Mouse (Mus musculus) Patski (cell line): ENCODE measurements around the gene Astn1. TPM values are rescaled to one million over a fixed set of nuclear protein-coding genes. Genes with fewer than 3 reads are reported as not detected.

Experiments
- ATAC-seq: fragments of 100-300 bp; one replicate; pipeline ENCODE4 v1.8.0; 2021
- CTCF ChIA-PET: fragments of 350-600 bp; sonication (Branson Sonifier 250); formaldehyde crosslinking; loops from one replicate; lab custom pipeline; 2022; ENCODE audit warnings: inconsistent platforms; lab: Charles Lee
- POLR2A ChIA-PET: fragments of 350-600 bp; sonication (Branson Sonifier 250); formaldehyde crosslinking; loops from one replicate; lab custom pipeline; 2022; ENCODE audit warnings: antibody characterized with exemption, inconsistent platforms; lab: Charles Lee
- DNase-seq: peaks from one replicate; pipeline ENCODE4 v3.0.0-alpha.2; 2011; ENCODE audit warnings: low read depth, low spot score
- H3K27me3 ChIP-seq: fragments of 371-371 bp; one replicate; pipeline ENCODE4 v1.5.1; 2021
- CTCF ChIP-seq: fragments of 100-300 bp; IDR thresholded peaks from one replicate; pipeline ENCODE4 v1.5.1; 2021
- in situ Hi-C: fragments of 300-500 bp; cut with MboI; formaldehyde crosslinking; loops from 3 replicates; pipeline ENCODE4 v1.11.1; 2018; ENCODE audit warnings: low pct_unique_long_range_greater_than_20kb, mixed read lengths
- polyA plus RNA-seq: library from polyadenylated mRNA; unstranded; gene quantifications from one replicate; pipeline ENCODE4 v1.2.3, GENCODE M21; 2021

Astn1 gene
- polyA plus RNA-seq, 1 experiment from 2014 or later, result not detected

- ChIA-PET POLR2A (no interaction called here), CTCF (interaction anchor here (1.0 kb wide), 1 partner anchor 12 kb away, joined by 3 read pairs; no protein-coding TSS in a partner anchor)
- DNase-seq (no peak), ATAC-seq (no peak)
- in situ Hi-C loops, result no loop called here
- no peak for TF ChIP-seq CTCF
- peaks cover 13% of the 10 kb centered on the region for H3K27me3 ChIP-seq
These were observed 151.5 kb downstream of the Astn1 start for GRCm38 (mm10) chr1:158513572-158513971.

DNA sequence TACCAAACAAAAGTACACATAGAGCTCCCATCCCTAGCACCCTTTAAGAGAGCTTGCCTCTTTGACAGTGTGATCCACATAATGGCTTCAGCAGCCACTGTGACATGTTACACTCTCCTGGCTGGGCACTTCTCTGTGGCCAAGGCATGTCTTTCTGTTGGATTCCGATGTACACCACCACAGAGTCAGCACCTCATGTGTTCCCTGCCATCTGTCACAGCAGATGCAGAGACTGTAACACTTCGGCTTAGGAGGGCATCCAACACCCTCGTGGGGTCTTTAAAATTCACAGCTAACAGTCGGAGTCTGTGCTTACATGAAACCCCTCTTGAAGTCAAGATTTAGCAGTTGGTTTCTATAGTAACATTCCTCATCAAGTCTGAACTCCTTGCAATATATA is 154.5 kb downstream of the Astn1 start:
- no peak for TF ChIP-seq CTCF
- ATAC-seq, result no peak
- H3K27me3 ChIP-seq, result peaks cover 16% of the 10 kb centered on the region
- ChIA-PET POLR2A (no interaction called here), CTCF (no interaction called here)
- no peak for DNase-seq
- in situ Hi-C loops, result no loop called here

DNA sequence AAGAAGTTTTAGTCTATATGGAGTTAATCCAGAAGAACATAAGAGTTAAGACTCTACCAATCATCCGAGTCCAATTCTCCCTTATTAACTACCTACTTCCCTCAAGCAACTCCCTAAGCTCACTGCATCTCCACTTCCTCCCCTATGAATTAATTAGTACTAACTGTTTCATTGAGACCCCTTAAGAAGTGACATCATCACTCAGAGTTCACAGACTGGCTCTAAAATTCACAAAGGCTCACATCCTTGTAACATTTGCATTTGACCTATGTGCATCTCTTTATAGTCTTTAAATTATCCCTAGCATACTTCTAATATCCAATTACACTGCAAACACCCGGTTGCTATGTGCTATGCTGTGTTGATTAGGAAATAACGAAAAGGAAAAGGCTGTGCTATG is 174.1 kb downstream of the Astn1 start:
- in situ Hi-C loops, result no loop called here
- ChIA-PET CTCF (no interaction called here), POLR2A (no interaction called here)
- H3K27me3 ChIP-seq, result peaks cover 21% of the 10 kb centered on the region
- DNase-seq (no peak), ATAC-seq (no peak)
- no peak for TF ChIP-seq CTCF

DNA sequence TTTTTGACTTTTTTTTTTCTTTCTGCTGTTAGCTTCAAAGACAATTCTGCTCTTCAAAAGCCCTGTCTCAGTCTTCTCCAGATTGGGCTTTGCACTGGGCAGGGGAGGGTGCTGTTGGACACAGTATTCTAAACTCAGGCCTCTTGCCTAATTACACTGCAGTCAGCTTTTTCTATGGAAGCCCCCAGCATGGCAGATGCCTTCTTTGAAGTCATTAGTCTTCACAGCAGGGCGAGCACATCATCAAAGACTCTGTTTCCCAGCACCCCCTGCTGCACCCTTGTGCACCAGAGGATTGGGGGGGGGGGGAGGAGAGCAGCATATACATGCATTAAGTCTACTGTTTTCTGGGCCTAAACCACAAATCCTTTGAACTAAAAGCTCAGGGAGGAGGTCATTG is 174.8 kb downstream of the Astn1 start:
- in situ Hi-C loops, result no loop called here
- ChIA-PET CTCF (no interaction called here), POLR2A (no interaction called here)
- no peak for TF ChIP-seq CTCF
- ATAC-seq, result no peak
- peaks cover 23% of the 10 kb centered on the region for H3K27me3 ChIP-seq
- no peak for DNase-seq

GRCm38 (mm10) chr1:158545095-158545494 is 183.0 kb downstream of the Astn1 start:
- in situ Hi-C loops, result no loop called here
- peaks cover 31% of the 10 kb centered on the region for H3K27me3 ChIP-seq
- ChIA-PET POLR2A (interaction anchor here (0.6 kb wide), 1 partner anchor 272 kb away, joined by 4 read pairs; no protein-coding TSS in a partner anchor), CTCF (no interaction called here)
- TF ChIP-seq CTCF, result no peak
- no peak for DNase-seq
- no peak for ATAC-seq

DNA sequence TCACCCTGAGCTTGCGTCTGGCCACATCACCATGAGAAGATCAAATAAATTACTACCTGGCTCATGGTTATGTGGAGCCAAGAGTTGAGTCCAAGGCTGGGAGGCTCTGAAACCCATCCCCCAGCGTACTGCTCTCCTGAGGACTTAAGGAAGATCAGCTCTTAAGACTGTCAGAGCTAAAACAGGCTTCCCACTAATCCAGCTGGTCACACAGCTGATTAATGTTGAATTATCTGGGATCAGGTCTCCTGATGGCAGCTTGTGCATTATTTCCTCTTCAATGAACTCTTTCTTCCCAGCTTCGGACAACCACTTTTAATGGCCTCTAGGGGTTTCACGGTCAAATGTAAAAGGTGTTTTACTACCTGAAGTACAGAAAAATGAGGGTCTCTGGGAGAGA is 184.4 kb downstream of the Astn1 start:
- no peak for TF ChIP-seq CTCF
- in situ Hi-C loops, result no loop called here
- POLR2A ChIA-PET, result no interaction called here
- CTCF ChIA-PET, result no interaction called here
- H3K27me3 ChIP-seq, result peaks cover 31% of the 10 kb centered on the region
- DNase-seq, result no peak
- no peak for ATAC-seq

DNA sequence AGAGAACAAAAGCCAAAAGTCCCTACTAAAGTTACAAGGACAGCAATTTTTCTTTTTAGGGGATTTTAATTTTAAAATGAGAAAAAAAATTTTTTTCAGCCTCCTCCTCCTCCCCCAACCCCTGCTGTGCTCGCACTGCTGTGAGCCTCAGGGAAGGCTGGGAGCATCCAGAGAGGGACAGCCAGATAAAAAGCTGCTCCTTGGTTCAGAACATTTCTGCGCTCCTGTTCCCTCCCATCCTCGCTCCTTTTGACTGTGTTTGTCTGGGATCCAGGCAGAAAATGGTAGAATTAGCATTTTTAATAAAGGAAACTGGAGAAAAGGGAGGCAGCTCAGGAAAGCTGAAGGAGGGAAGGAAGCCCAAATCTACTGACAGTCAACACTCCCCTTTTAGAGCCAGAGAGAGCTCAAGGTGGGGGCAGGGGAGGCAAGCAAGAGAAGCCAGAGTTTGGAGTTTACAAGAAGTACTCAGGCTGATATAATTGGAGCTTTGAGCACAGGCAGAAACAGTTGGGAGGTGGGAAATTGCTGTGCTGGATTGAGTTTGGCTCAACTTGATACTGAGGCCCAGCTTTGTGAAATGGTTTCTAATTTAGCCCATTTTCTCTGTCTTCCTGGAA is 185.6 kb downstream of the Astn1 start:
- POLR2A ChIA-PET, result no interaction called here
- peaks cover 20% of the 10 kb centered on the region for H3K27me3 ChIP-seq
- in situ Hi-C loops, result no loop called here
- ATAC-seq (no peak), DNase-seq (no peak)
- CTCF ChIA-PET, result no interaction called here
- TF ChIP-seq CTCF, result no peak

- in situ Hi-C loops, result no loop called here
- no peak for TF ChIP-seq CTCF
- POLR2A ChIA-PET, result no interaction called here
- no peak for DNase-seq
- peaks cover 18% of the 10 kb centered on the region for H3K27me3 ChIP-seq
- CTCF ChIA-PET, result no interaction called here
- ATAC-seq, result no peak
These were observed 186.2 kb downstream of the Astn1 start for GRCm38 (mm10) chr1:158548319-158548718.

GRCm38 (mm10) chr1:158549616-158550015 is 187.5 kb downstream of the Astn1 start:
- DNase-seq (no peak), ATAC-seq (no peak)
- CTCF ChIA-PET, result no interaction called here
- no peak for TF ChIP-seq CTCF
- POLR2A ChIA-PET, result no interaction called here
- peaks cover 21% of the 10 kb centered on the region for H3K27me3 ChIP-seq
- in situ Hi-C loops, result no loop called here

DNA sequence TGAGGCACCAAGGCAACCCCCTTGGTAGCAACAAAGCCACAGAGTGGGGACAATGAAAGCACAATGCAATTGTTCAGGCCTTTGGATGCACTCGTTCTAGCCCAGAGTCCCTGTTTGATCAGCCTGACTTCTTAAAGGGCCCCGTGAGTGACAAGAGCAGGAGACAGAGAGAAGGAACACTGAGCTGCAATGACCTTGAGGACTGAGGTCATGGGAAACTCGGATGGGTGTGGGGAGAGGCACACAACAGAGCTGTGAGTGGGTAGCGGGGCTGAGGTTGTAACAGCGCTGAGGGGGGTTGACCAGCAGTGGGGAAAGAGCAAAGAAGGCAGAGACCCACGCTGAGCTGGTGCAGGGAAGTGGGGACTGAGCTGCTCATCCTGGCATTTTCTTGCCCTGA is 189.9 kb downstream of the Astn1 start:
- no peak for DNase-seq
- ChIA-PET POLR2A (no interaction called here), CTCF (no interaction called here)
- no peak for ATAC-seq
- in situ Hi-C loops, result no loop called here
- peaks cover 24% of the 10 kb centered on the region for H3K27me3 ChIP-seq
- TF ChIP-seq CTCF, result no peak

DNA sequence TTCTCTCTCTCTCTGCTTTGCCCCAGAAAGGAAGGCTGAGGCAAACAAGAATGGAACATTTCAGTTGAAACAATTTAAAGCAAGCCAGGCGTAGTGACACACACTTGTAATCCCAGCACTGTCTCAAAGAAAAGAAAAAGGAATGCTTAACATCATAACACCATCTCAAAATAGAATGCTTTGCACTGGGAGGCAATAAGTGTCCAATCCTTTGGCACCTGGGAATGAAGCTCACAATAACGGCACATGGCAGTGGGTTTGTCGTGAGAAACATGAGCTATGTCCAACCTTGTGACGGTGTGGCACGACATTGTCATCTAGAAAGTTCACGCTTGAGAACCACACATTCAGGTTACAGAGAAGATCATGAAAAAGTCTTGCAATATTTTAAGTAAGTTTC is 191.3 kb downstream of the Astn1 start:
- peaks cover 21% of the 10 kb centered on the region for H3K27me3 ChIP-seq
- TF ChIP-seq CTCF, result no peak
- ChIA-PET CTCF (no interaction called here), POLR2A (no interaction called here)
- in situ Hi-C loops, result no loop called here
- ATAC-seq, result no peak
- no peak for DNase-seq

- DNase-seq (no peak), ATAC-seq (no peak)
- ChIA-PET POLR2A (no interaction called here), CTCF (no interaction called here)
- in situ Hi-C loops, result no loop called here
- peaks cover 13% of the 10 kb centered on the region for H3K27me3 ChIP-seq
- TF ChIP-seq CTCF, result no peak
These were observed 192.0 kb downstream of the Astn1 start for GRCm38 (mm10) chr1:158554020-158554505.
